Mouse (Mus musculus): ENCODE data around the gene Hnrnph3. TPM values are rescaled to one million over a fixed set of nuclear protein-coding genes. Genes with fewer than 3 reads are reported as not detected.

Hnrnph3 gene
- 9.6 and 14.6 TPM in 2 replicates for polyA plus RNA-seq (2012; rRNA removed)

DNA sequence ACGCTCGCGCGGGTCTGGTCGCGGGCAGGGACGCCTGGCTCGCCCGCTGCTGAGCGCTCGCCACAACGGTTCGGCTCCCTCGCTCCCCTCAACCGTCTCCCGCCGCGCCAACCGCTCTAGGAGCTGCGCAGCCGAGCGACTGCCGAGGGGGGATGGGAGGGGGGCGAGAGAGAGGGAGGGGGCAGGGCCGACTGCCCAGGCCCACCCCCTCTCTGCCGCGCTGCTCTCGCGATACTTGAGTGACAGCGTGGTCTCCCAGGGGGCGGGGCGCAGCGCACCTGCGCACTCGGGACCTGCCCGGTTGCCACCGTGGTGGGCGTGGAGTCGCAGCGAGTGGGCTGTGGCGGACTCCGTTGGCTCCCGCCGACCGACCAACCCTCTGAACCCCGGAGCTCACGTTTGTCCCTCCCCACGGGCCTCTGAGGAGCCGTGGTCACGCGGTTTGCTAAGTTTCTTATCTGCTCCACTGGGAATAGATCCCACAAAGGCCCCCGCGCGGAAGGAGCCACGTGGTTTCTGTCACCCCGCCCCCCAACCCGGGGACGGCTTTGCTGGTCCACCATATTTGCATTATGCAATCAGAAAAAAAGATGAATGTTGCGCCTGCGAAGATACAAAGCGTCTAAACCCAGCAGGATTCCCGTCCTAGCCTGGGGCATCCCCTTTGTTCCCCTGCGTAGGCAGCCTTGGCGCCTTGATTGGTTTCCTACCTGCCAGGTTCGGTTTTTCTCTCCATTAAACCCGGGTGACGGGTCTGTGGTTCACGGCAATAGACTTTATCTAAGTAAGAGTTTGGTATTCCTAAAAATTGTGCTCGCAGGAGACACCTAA, at the start of gene Hnrnph3, which contains the start of gene Pbld2:
Gene Hnrnph3, minus strand, starts transcription at position 469 of the 831 bp plus-strand sequence.
Gene Pbld2, plus strand, starts transcription at position 567 of the 831 bp plus-strand sequence.

GRCm38 (mm10) chr10:63059862-63060261, 35.8 kb upstream of the Hnrnph3 start, which contains the start of gene Pbld1:
Gene Pbld1 (plus strand): TSS chr10:63060162.

GRCm38 (mm10) chr10:62980039-62980954, 43.7 kb downstream of the Hnrnph3 start, which contains the start of gene Rufy2:
Gene Rufy2 (plus strand): TSS chr10:62980223.

Other genes with a start within 250 kb of the Hnrnph3 start
- 60.5 and 127 TPM in 2 replicates for gene Ccar1, start 231.9 kb downstream of the Hnrnph3 start, polyA plus RNA-seq (2012; rRNA removed)
- gene Tet1, start 115.2 kb downstream of the Hnrnph3 start, polyA plus RNA-seq (2012; rRNA removed), result 2.8 and 4.8 TPM in 2 replicates
- gene Slc25a16, start 103.6 kb downstream of the Hnrnph3 start, polyA plus RNA-seq (2012; rRNA removed), result 35.5 and 42.3 TPM in 2 replicates
- 2.9 and 3.8 TPM in 2 replicates for gene Dna2, start 77.2 kb downstream of the Hnrnph3 start, polyA plus RNA-seq (2012; rRNA removed)
- gene Rufy2, start 44.0 kb downstream of the Hnrnph3 start, polyA plus RNA-seq (2012; rRNA removed), result 2.5 and 3.7 TPM in 2 replicates
- gene Pbld2, start 98 bp upstream of the Hnrnph3 start, polyA plus RNA-seq (2012; rRNA removed), result 0.92 and 2.6 TPM in 2 replicates
- 1.1 and 1.7 TPM in 2 replicates for gene Pbld1, start 35.9 kb upstream of the Hnrnph3 start, polyA plus RNA-seq (2012; rRNA removed)
- gene Atoh7, start 75.4 kb upstream of the Hnrnph3 start, polyA plus RNA-seq (2012; rRNA removed), result 0.09 and 0.10 TPM in 2 replicates
- gene Mypn, start 179.7 kb upstream of the Hnrnph3 start, polyA plus RNA-seq (2012; rRNA removed), result 0.02 and 0.06 TPM in 2 replicates
- 15.6 and 17.1 TPM in 2 replicates for gene Herc4, start 219.6 kb upstream of the Hnrnph3 start, polyA plus RNA-seq (2012; rRNA removed)